Mouse (Mus musculus) liver, postnatal 0 days (tissue): ENCODE results near the gene Zscan18. TPM values are rescaled to one million over a fixed set of nuclear protein-coding genes. Genes with fewer than 3 reads are reported as not detected.
"Not testable (repeated sequence)": the region's sequence is repeated elsewhere in the genome, so short reads cannot be mapped to it uniquely, and the experiment has no call there.

ENCODE experiments used
- ATAC-seq: fragments of 200-750 bp; cut with Nextera tagmentation; 2 replicates; pipeline ENCODE4 v1.8.0; 2017; ENCODE audit warnings: mild to moderate bottlenecking, moderate library complexity
- DNase-seq: peaks from one replicate; pipeline ENCODE4 v3.0.0-alpha.2; 2016
- H3K27ac ChIP-seq: fragments of 300-500 bp; sonication (generic); 2 replicates; pipeline ENCODE4 v1.5.1; 2014; ENCODE audit warnings: antibody characterized with exemption, moderate library complexity, mild to moderate bottlenecking, low read depth
- H3K27me3 ChIP-seq: fragments of 300-500 bp; sonication (generic); 2 replicates; pipeline ENCODE4 v1.6.1; 2014; ENCODE audit warnings: low read length, control low read depth, mixed read lengths; ENCODE audit not compliant: insufficient read depth
- H3K36me3 ChIP-seq: fragments of 300-500 bp; sonication (generic); replicated peaks from 2 replicates; pipeline ENCODE4 v1.6.1; 2014; ENCODE audit warnings: mild to moderate bottlenecking, control low read depth, low read length, moderate library complexity, mixed read lengths; ENCODE audit not compliant: insufficient read depth
- H3K4me1 ChIP-seq: fragments of 300-500 bp; sonication (generic); 2 replicates; pipeline ENCODE4 v1.6.1; 2014; ENCODE audit warnings: antibody characterized with exemption, mild to moderate bottlenecking, control low read depth; ENCODE audit not compliant: insufficient read depth
- H3K4me2 ChIP-seq: fragments of 300-500 bp; sonication (generic); 2 replicates; pipeline ENCODE4 v1.6.1; 2014; ENCODE audit warnings: low read depth, mild to moderate bottlenecking, low read length, moderate library complexity, mixed read lengths
- H3K4me3 ChIP-seq: fragments of 300-500 bp; sonication (generic); 2 replicates; pipeline ENCODE4 v1.5.1; 2014; ENCODE audit warnings: low read depth, low read length
- H3K9ac ChIP-seq: fragments of 300-500 bp; sonication (generic); replicated peaks from 2 replicates; pipeline ENCODE4 v1.6.1; 2014; ENCODE audit warnings: mild to moderate bottlenecking, moderate library complexity
- H3K9me3 ChIP-seq: fragments of 300-500 bp; sonication (generic); 2 replicates; pipeline ENCODE4 v1.6.1; 2016; ENCODE audit warnings: mild to moderate bottlenecking, control low read depth, low read length, mixed read lengths
- CTCF ChIP-seq: sonication (generic); IDR thresholded peaks from 2 replicates; pipeline ENCODE4 v1.5.1; 2016; ENCODE audit warnings: antibody characterized with exemption, low read depth
- EP300 ChIP-seq: IDR thresholded peaks from 2 replicates; pipeline ENCODE4 v1.6.1; 2016; ENCODE audit warnings: antibody characterized with exemption, low read depth, mild to moderate bottlenecking
- WGBS: fragments of 180-500 bp; shearing (Covaris S2); extraction: QIAGEN DNeasy Blood & Tissue Kit; methylation state at CpG from one replicate; pipeline ENCODE4 v1.1.7; 2014; ENCODE audit not compliant: insufficient replicate concordance; 5-methylcytosine and 5-hydroxymethylcytosine counted together
- polyA plus RNA-seq: library from polyadenylated mRNA; unstranded; fragments of >200 nt; fragmentation: Nextera tagmentation; extraction: Ambion mirVana; gene quantifications from 2 replicates; pipeline ENCODE4 v1.2.1, GENCODE M21; 2015

The Zscan18 gene
- polyA plus RNA-seq, 1 experiment from 2014 or later = 0.13 TPM

DNA sequence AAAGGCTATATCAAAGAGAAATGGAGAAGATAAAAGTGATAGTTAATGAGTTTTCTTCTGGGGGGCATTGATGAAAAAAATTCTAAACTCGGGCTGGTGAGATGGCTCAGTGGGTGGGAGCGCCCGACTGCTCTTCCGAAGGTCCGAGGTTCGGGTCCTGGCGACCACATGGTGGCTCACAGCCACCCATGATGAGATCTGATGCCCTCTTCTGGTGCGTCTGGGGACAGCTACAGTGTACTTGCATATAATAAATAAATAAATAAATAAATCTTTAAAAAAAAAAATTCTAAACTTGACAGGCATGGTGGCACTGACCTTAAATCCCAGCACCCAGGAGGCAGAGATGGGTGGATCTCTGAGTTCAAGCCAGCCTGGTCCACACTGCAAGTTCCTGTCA is 12.1 kb upstream of the Zscan18 start:
- TF ChIP-seq CTCF (no peak), EP300 (no peak)
- Histone ChIP-seq H3K27ac (no peak overlapping the region), H3K4me1 (peaks cover 6% of the 10 kb centered on the region), H3K9me3 (peaks cover 18% of the 10 kb centered on the region), H3K9ac (no peak overlapping the region), H3K36me3 (peaks cover 13% of the 10 kb centered on the region), H3K4me3 (no peak overlapping the region), H3K4me2 (no peak overlapping the region), H3K27me3 (no peaks in the 10 kb centered on the region)
- WGBS = 84% methylated on average over 8 of the region's 8 CpGs
- no peak for ATAC-seq
- no peak for DNase-seq

DNA sequence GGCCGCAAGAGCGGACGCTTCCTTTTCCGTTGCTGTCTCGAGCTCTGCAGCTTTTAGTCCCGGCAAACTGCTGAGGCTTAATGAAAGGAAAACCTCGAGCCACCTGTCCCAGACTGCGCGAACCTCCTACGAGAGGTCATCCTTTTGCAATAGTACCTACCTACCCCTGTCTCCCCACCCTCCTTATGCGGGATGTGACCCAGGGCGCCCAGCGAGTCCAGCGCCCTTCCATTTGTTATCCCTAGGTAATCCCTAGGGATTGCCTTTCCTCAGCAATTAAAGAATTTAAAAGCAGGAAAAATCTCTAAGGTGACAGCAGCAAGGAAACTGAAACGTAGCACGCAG is 264 bp upstream of the Zscan18 start:
- ATAC-seq = no peak
- Histone ChIP-seq H3K4me1 (peaks cover 13% of the 10 kb centered on the region), H3K9me3 (0 out of 2 replicates have a peak, but pooled peaks cover 2% of the 10 kb centered on the region), H3K27ac (no peak overlapping the region), H3K36me3 (peaks cover 3% of the 10 kb centered on the region; the same call in 1 of the 2 replicates), H3K4me3 (peak overlapping the region; percentile 51), H3K9ac (peak overlapping the region; percentile 51), H3K4me2 (peak overlapping the region; percentile 74), H3K27me3 (no peaks in the 10 kb centered on the region)
- WGBS = 2% methylated on average over 16 of the region's 16 CpGs
- TF ChIP-seq CTCF (no peak), EP300 (no peak)
- DNase-seq = no peak

DNA sequence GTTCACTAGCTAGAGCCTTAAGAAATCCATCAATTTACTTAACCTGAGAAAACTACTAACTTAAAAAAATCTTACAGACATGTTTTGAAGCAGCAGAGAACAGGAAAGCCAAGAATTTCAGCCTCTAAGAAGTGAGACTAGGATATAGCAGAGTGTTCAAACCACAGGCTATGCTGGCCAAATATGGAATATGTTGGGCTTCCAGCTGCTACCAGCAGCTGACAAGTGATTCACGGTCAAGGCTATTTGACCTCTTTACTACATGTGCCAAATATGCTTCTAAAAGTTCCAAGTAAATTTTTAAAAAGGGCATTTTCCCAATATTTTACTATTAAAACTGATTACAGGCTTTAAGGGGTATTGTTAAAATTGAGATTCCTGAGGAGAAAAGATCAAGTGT is 3.9 kb downstream of the Zscan18 start:
- Histone ChIP-seq H3K4me1 (peaks cover 13% of the 10 kb centered on the region), H3K27ac (no peak overlapping the region), H3K36me3 (no peaks in the 10 kb centered on the region), H3K27me3 (no peaks in the 10 kb centered on the region), H3K9ac (no peak overlapping the region), H3K9me3 (peaks cover 6% of the 10 kb centered on the region; the same call in 1 of the 2 replicates), H3K4me3 (no peak overlapping the region), H3K4me2 (no peak overlapping the region)
- no peak for TF ChIP-seq CTCF
- no peak for TF ChIP-seq EP300
- no peak for ATAC-seq
- WGBS = 93% methylated on average over 1 of the region's 1 CpGs
- no peak for DNase-seq

DNA sequence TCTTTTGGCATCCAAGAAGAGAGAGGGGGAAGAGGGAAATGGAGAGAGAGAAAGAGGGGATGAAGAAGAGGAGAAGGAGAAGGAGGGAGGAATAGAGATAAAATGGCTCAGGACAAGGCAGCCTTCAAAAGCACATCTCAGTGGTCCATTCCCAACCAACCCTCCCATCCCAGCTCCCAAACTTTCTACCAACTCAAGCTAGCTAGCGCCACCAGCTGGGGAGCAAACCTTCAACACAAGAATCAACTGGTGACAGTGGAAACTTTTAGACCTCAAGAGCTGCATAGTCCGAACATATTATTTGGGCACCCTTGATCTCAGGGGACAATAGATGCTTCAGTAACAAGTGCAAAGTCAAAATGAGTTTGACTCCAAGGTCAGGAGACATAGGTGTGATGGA is 5.5 kb downstream of the Zscan18 start:
- ATAC-seq (no peak), DNase-seq (no peak)
- H3K9ac ChIP-seq = no peak overlapping the region
- no peaks in the 10 kb centered on the region for H3K27me3 ChIP-seq
- no peak overlapping the region for H3K4me3 ChIP-seq
- H3K4me2 ChIP-seq = no peak overlapping the region
- H3K4me1 ChIP-seq = peaks cover 2% of the 10 kb centered on the region; the same call in 1 of the 2 replicates
- no peak for TF ChIP-seq CTCF
- TF ChIP-seq EP300 = no peak
- no peak overlapping the region for H3K27ac ChIP-seq
- WGBS = 55% methylated on average over 2 of the region's 2 CpGs
- peaks cover 6% of the 10 kb centered on the region; the same call in 1 of the 2 replicates for H3K9me3 ChIP-seq
- no peaks in the 10 kb centered on the region for H3K36me3 ChIP-seq

DNA sequence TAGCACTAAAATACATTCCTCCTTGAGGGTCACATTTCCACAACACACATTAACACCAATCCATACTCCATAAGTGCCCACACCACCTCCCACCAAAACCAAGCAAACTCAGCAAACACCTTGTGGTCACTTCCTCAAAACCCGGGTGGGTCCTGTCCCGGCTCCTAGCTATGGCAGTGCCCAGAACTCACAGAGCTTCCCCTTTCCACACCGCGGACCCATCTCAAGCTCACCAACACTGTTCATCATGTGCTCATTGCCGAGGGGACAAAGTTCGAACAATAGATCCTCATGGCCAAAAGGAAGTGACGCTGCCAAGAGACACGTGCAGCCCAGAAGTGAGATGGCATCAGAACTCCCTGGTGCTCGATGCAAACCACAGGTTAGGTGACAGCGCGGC is 10.8 kb downstream of the Zscan18 start:
- not testable (repeated sequence) for H3K4me3 ChIP-seq, H3K36me3 ChIP-seq, DNase-seq, H3K4me2 ChIP-seq, H3K9ac ChIP-seq, H3K27ac ChIP-seq, H3K4me1 ChIP-seq, ATAC-seq, H3K9me3 ChIP-seq, H3K27me3 ChIP-seq
- 61% methylated on average over 11 of the region's 11 CpGs for WGBS

DNA sequence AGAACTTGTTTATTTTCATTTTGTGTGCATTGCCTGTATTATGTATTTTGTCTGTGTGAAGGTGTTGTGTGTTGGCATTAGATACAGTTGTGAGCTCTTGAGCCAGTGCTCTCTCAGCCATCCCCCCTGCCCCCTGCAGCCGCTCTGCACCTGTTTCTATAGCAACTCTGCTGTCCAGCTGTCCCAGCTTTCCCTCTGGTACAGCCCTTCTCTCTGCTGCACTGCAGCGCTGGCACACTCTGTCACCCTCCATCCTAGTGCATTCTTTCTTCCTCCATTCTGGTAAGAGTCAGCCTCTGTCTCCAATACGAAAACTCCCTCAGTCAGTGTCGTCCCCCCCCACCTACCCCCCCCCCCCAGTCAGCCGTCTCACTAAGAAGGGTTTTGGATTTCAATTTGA is 15.4 kb downstream of the Zscan18 start:
- no peak for DNase-seq
- H3K4me2 ChIP-seq = no peak overlapping the region
- H3K9ac ChIP-seq = no peak overlapping the region
- H3K36me3 ChIP-seq = no peaks in the 10 kb centered on the region
- no peak overlapping the region for H3K27ac ChIP-seq
- no peak for ATAC-seq
- 24% methylated on average over 5 of the region's 5 CpGs for WGBS
- H3K27me3 ChIP-seq = no peaks in the 10 kb centered on the region
- no peaks in the 10 kb centered on the region for H3K4me1 ChIP-seq
- no peak overlapping the region for H3K4me3 ChIP-seq
- no peak for TF ChIP-seq EP300
- no peak for TF ChIP-seq CTCF
- no peaks in the 10 kb centered on the region for H3K9me3 ChIP-seq

DNA sequence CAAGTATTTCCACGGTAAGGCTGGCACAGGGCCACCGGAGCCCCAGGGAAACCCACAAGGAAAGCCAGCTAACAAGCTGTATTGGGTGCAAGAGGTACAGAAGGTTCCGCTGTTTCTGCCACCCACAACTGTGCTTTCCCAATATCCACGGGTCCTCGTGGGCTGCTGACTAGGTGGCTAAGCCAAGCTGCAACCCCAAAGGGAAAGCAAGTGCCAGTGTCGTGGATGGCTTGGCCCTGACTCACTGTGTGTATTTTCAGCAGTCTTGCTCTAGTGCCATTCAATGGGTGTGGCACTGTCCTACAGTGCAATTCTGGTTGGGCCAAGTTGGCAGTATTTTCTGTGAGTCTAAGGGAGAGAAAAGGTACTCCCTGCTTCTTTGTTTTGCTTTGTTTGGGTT is 16.1 kb downstream of the Zscan18 start:
- WGBS = 67% methylated on average over 6 of the region's 6 CpGs
- no peak for ATAC-seq
- H3K9me3 ChIP-seq = no peaks in the 10 kb centered on the region

More for the DNA sequence above, 16.1 kb downstream of the Zscan18 start:
- Histone ChIP-seq H3K36me3 (no peaks in the 10 kb centered on the region), H3K4me2 (no peak overlapping the region), H3K4me1 (no peaks in the 10 kb centered on the region), H3K9ac (no peak overlapping the region), H3K27ac (no peak overlapping the region), H3K27me3 (no peaks in the 10 kb centered on the region), H3K4me3 (no peak overlapping the region)
- TF ChIP-seq CTCF (no peak), EP300 (no peak)
- no peak for DNase-seq
